ENCODE assay signal across 11 mouse cellular contexts in the genomic region with DNA sequence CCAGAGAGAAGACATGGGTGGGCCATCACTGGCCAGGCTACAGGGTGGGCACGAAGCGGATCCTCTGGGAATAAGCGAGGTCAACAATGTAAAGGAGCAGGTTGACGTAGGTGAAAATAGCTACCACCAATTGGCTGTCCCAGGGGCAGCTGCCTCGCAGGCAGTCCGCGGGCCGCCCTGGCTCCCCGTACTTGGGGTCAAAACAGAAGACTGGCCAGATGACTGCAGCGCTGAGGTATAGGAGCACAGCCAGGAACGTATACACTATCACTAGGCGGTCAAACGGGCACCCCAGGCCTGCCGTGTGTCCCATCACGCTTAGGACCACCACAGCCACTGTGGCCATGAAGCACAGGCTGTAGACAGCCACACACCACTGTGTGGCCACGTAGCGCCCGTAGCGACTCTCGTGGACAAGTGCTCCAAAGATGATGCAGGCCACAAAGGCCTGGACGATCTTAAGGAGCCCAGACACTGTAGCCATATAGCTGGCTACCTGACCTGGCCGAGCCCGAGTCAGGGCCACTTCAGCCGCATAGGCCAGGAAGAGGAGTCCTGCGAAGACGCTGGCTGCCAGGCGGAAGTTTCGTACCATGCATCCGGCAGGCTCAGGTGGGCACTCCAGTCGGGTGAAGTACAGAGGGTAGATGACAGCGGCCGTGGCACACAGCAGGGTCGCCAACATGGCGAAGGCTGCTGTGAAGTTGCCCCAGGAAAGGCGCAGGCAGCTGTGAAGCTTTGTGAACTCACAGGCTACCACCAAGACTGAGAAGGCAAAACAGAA. TPM values are rescaled to one million over a fixed set of nuclear protein-coding genes. Genes with fewer than 3 reads are reported as not detected.
DNase-seq lines count a peak whose midpoint lies in the region; ATAC-seq lines count a peak whose summit lies in the region.
"Had no signal": no experiment of that assay in that cellular context is flagged by ENCODE, and none has a peak within 500 bp of the region (broad histone marks: within the 10 kb centered on the region; RNA-seq: fewer than 3 reads in every experiment).

No protein-coding gene starts in this region.

- peak overlapping the region; percentile 57 for H3K4me3 ChIP-seq in heart, embryonic 10.5 days
- H3K4me3 ChIP-seq in midbrain, embryonic 12.5 days, result no peak overlapping the region
- no peak overlapping the region for H3K4me3 ChIP-seq in midbrain, embryonic 10.5 days
- H3K4me3 ChIP-seq in intestine, embryonic 16.5 days (ENCODE audit: low read length), result no peak overlapping the region
- H3K4me3 ChIP-seq in stomach, embryonic 15.5 days (replicated peaks), result no peak overlapping the region

- no peaks in the 10 kb centered on the region for H3K36me3 ChIP-seq in heart, embryonic 10.5 days
- no peaks in the 10 kb centered on the region for H3K36me3 ChIP-seq in midbrain, embryonic 12.5 days
- no peaks in the 10 kb centered on the region for H3K36me3 ChIP-seq in midbrain, embryonic 10.5 days
- H3K36me3 ChIP-seq in intestine, embryonic 16.5 days (ENCODE audit: control insufficient read depth, insufficient read depth, low read length), result no peaks in the 10 kb centered on the region
- H3K36me3 ChIP-seq in stomach, embryonic 15.5 days, result no peaks in the 10 kb centered on the region

- H3K9ac ChIP-seq in midbrain, embryonic 12.5 days (replicated peaks), result no peak overlapping the region
- peak overlapping the region; percentile 48; the same call in 1 of the 2 replicates for H3K9ac ChIP-seq in intestine, embryonic 16.5 days (ENCODE audit: low read depth, low read length)
- no peak overlapping the region for H3K9ac ChIP-seq in stomach, embryonic 15.5 days

- peak; percentile 75 for DNase-seq in heart, embryonic 10.5 days (ENCODE audit: low spot score)
- no peak for DNase-seq in heart, postnatal 4 days
- no peak for DNase-seq in midbrain, embryonic 10.5 days (ENCODE audit: low spot score)
- DNase-seq in layer of hippocampus, adult 9-10 months (ENCODE audit: low spot score), result no peak
- DNase-seq: right cerebral cortex, postnatal 4 days had no signal

- H3K9me3 ChIP-seq in heart, embryonic 10.5 days, result no peaks in the 10 kb centered on the region
- H3K9me3 ChIP-seq in midbrain, embryonic 12.5 days, result no peaks in the 10 kb centered on the region
- H3K9me3 ChIP-seq in midbrain, embryonic 10.5 days (replicated peaks), result no peaks in the 10 kb centered on the region
- no peaks in the 10 kb centered on the region for H3K9me3 ChIP-seq in intestine, embryonic 16.5 days (ENCODE audit: control insufficient read depth, low read length)
- no peaks in the 10 kb centered on the region for H3K9me3 ChIP-seq in stomach, embryonic 15.5 days

- peak overlapping the region; percentile 44; the same call in 1 of the 2 replicates for H3K4me2 ChIP-seq in midbrain, embryonic 12.5 days (replicated peaks)
- no peak overlapping the region for H3K4me2 ChIP-seq in intestine, embryonic 16.5 days (ENCODE audit: low read depth, low read length)
- H3K4me2 ChIP-seq in stomach, embryonic 15.5 days, result 0 out of 2 replicates have a peak overlapping the region, but pooled peaks have one; percentile 56

- ATAC-seq in midbrain, embryonic 12.5 days (ENCODE audit: low FRiP score, low read depth), result no peak
- no peak for ATAC-seq in intestine, embryonic 16.5 days
- no peak for ATAC-seq in stomach, embryonic 15.5 days (ENCODE audit: insufficient read depth, low FRiP score, low read depth)
- no peak for ATAC-seq in megakaryocyte-erythroid progenitor cell, adult 5-6 weeks (replicated peaks; ENCODE audit: low FRiP score, low TSS enrichment, poor library complexity, severe bottlenecking)
- ATAC-seq: inflammation-experienced regulatory T-cells, adult 6 months had no signal

- H3K27me3 ChIP-seq in heart, embryonic 10.5 days (ENCODE audit: insufficient read depth, poor library complexity, severe bottlenecking), result peaks cover 14% of the 10 kb centered on the region; the same call in 1 of the 2 replicates
- H3K27me3 ChIP-seq in midbrain, embryonic 12.5 days, result peaks cover 37% of the 10 kb centered on the region
- peaks cover 33% of the 10 kb centered on the region for H3K27me3 ChIP-seq in midbrain, embryonic 10.5 days (ENCODE audit: low read depth, poor library complexity, severe bottlenecking)
- peaks cover 7% of the 10 kb centered on the region for H3K27me3 ChIP-seq in intestine, embryonic 16.5 days (replicated peaks; ENCODE audit: control insufficient read depth, insufficient read depth, low read length)
- H3K27me3 ChIP-seq in stomach, embryonic 15.5 days (replicated peaks), result no peaks in the 10 kb centered on the region

- peak overlapping the region; percentile 88 for H3K27ac ChIP-seq in heart, embryonic 10.5 days
- no peak overlapping the region for H3K27ac ChIP-seq in midbrain, embryonic 12.5 days (replicated peaks)
- H3K27ac ChIP-seq in midbrain, embryonic 10.5 days (replicated peaks), result no peak overlapping the region
- H3K27ac ChIP-seq in intestine, embryonic 16.5 days (ENCODE audit: low read length), result no peak overlapping the region
- H3K27ac ChIP-seq in stomach, embryonic 15.5 days, result no peak overlapping the region

- WGBS in heart, embryonic 10.5 days, result 66% methylated on average over 35 of the region's 35 CpGs
- 83% methylated on average over 35 of the region's 35 CpGs for WGBS in midbrain, embryonic 12.5 days
- 79% methylated on average over 35 of the region's 35 CpGs for WGBS in midbrain, embryonic 10.5 days
- 79% methylated on average over 35 of the region's 35 CpGs for WGBS in intestine, embryonic 16.5 days
- WGBS in stomach, embryonic 15.5 days, result 81% methylated on average over 35 of the region's 35 CpGs

- H3K4me1 ChIP-seq in heart, embryonic 10.5 days, result peaks cover 34% of the 10 kb centered on the region
- peaks cover 21% of the 10 kb centered on the region for H3K4me1 ChIP-seq in midbrain, embryonic 12.5 days
- peaks cover 28% of the 10 kb centered on the region for H3K4me1 ChIP-seq in midbrain, embryonic 10.5 days
- peaks cover 17% of the 10 kb centered on the region for H3K4me1 ChIP-seq in intestine, embryonic 16.5 days (ENCODE audit: control insufficient read depth, insufficient read depth, low read length)
- H3K4me1 ChIP-seq in stomach, embryonic 15.5 days, result peaks cover 14% of the 10 kb centered on the region; the same call in 1 of the 2 replicates

RNA-seq across cellular contexts. Expression of a gene that starts 0.7 kb away (rescaled TPM):
- 6.7 and 9.3 TPM in 2 replicates for polyA plus RNA-seq in heart, embryonic 10.5 days (2016; fragmentation: Nextera tagmentation; extraction: Ambion mirVana)
- 10 to 100 TPM; 26.3 to 28.1 TPM for total RNA-seq in heart, postnatal 4 days (2021)
- polyA plus RNA-seq in midbrain, embryonic 12.5 days (2016; fragmentation: Nextera tagmentation; extraction: Ambion mirVana), result 0.99 TPM in 1 of 2 replicates, not detected in the other
- polyA plus RNA-seq in midbrain, embryonic 10.5 days (2016; fragmentation: Nextera tagmentation; extraction: Ambion mirVana), result 0.15 TPM in 1 of 2 replicates, not detected in the other
- 0.26 TPM in 1 of 2 replicates, not detected in the other for polyA plus RNA-seq in intestine, embryonic 16.5 days (2015; fragmentation: Nextera tagmentation; extraction: Ambion mirVana)
- polyA plus RNA-seq in stomach, embryonic 15.5 days (2015; fragmentation: Nextera tagmentation; extraction: Ambion mirVana), result 0.28 and 0.44 TPM in 2 replicates
- total RNA-seq in megakaryocyte-erythroid progenitor cell, adult 5-6 weeks (2014; fragmentation: Nextera tagmentation), result 6.3 TPM in 1 of 2 replicates, not detected in the other
- total RNA-seq in megakaryocyte-erythroid progenitor cell, adult 5-6 weeks (2017), result not detected in 2 replicates
- polyA plus RNA-seq: inflammation-experienced regulatory T-cells, adult 6 months; macrophage had no signal

RNA-seq across cellular contexts. Expression of a gene that starts 3.7 kb away (rescaled TPM):
- 28.5 and 29.9 TPM in 2 replicates for polyA plus RNA-seq in heart, embryonic 10.5 days (2016; fragmentation: Nextera tagmentation; extraction: Ambion mirVana)
- total RNA-seq in heart, postnatal 4 days (2021), result 1 to 10 TPM; 7.9 to 8.0 TPM
- polyA plus RNA-seq in midbrain, embryonic 12.5 days (2016; fragmentation: Nextera tagmentation; extraction: Ambion mirVana), result 31.6 and 34.1 TPM in 2 replicates
- 37.6 and 43.4 TPM in 2 replicates for polyA plus RNA-seq in midbrain, embryonic 10.5 days (2016; fragmentation: Nextera tagmentation; extraction: Ambion mirVana)
- 24.8 and 26.6 TPM in 2 replicates for polyA plus RNA-seq in intestine, embryonic 16.5 days (2015; fragmentation: Nextera tagmentation; extraction: Ambion mirVana)
- polyA plus RNA-seq in stomach, embryonic 15.5 days (2015; fragmentation: Nextera tagmentation; extraction: Ambion mirVana), result 32.5 and 32.7 TPM in 2 replicates
- 0.13 and 1.1 TPM in 2 replicates for total RNA-seq in megakaryocyte-erythroid progenitor cell, adult 5-6 weeks (2014; fragmentation: Nextera tagmentation)
- 1.5 TPM in 1 of 2 replicates, not detected in the other for total RNA-seq in megakaryocyte-erythroid progenitor cell, adult 5-6 weeks (2017)
- polyA plus RNA-seq: macrophage had no signal

RNA-seq across cellular contexts. Expression of a gene that starts 13.7 kb away (rescaled TPM):
- polyA plus RNA-seq in heart, embryonic 10.5 days (2016; fragmentation: Nextera tagmentation; extraction: Ambion mirVana), result 1.6 and 5.8 TPM in 2 replicates
- total RNA-seq in heart, postnatal 4 days (2021), result under 1 TPM; 0.16 to 0.26 TPM
- polyA plus RNA-seq in midbrain, embryonic 12.5 days (2016; fragmentation: Nextera tagmentation; extraction: Ambion mirVana), result 0.58 and 0.87 TPM in 2 replicates
- polyA plus RNA-seq in midbrain, embryonic 10.5 days (2016; fragmentation: Nextera tagmentation; extraction: Ambion mirVana), result 3.3 and 3.6 TPM in 2 replicates
- polyA plus RNA-seq in intestine, embryonic 16.5 days (2015; fragmentation: Nextera tagmentation; extraction: Ambion mirVana), result 0.54 and 1.0 TPM in 2 replicates
- 3.9 and 4.9 TPM in 2 replicates for polyA plus RNA-seq in stomach, embryonic 15.5 days (2015; fragmentation: Nextera tagmentation; extraction: Ambion mirVana)
- total RNA-seq in megakaryocyte-erythroid progenitor cell, adult 5-6 weeks (2014; fragmentation: Nextera tagmentation), result not detected in 2 replicates
- total RNA-seq in megakaryocyte-erythroid progenitor cell, adult 5-6 weeks (2017), result not detected in 2 replicates
- polyA plus RNA-seq: inflammation-experienced regulatory T-cells, adult 6 months; macrophage had no signal

RNA-seq across cellular contexts. Expression of a gene that starts 13.8 kb away (rescaled TPM):
- polyA plus RNA-seq in heart, embryonic 10.5 days (2016; fragmentation: Nextera tagmentation; extraction: Ambion mirVana), result 22.7 and 28.2 TPM in 2 replicates
- total RNA-seq in heart, postnatal 4 days (2021), result 10 to 100 TPM; 23.4 to 25.8 TPM
- polyA plus RNA-seq in midbrain, embryonic 12.5 days (2016; fragmentation: Nextera tagmentation; extraction: Ambion mirVana), result 33.3 and 36.8 TPM in 2 replicates
- 19.8 and 23.0 TPM in 2 replicates for polyA plus RNA-seq in midbrain, embryonic 10.5 days (2016; fragmentation: Nextera tagmentation; extraction: Ambion mirVana)
- polyA plus RNA-seq in intestine, embryonic 16.5 days (2015; fragmentation: Nextera tagmentation; extraction: Ambion mirVana), result 16.3 and 16.9 TPM in 2 replicates
- polyA plus RNA-seq in stomach, embryonic 15.5 days (2015; fragmentation: Nextera tagmentation; extraction: Ambion mirVana), result 29.3 and 31.9 TPM in 2 replicates
- 26.0 and 31.6 TPM in 2 replicates for total RNA-seq in megakaryocyte-erythroid progenitor cell, adult 5-6 weeks (2014; fragmentation: Nextera tagmentation)
- total RNA-seq in megakaryocyte-erythroid progenitor cell, adult 5-6 weeks (2017), result 11.7 and 12.2 TPM in 2 replicates

RNA-seq across cellular contexts. Expression of a gene that starts 22.2 kb away (rescaled TPM):
- polyA plus RNA-seq in heart, embryonic 10.5 days (2016; fragmentation: Nextera tagmentation; extraction: Ambion mirVana), result 25.6 and 29.5 TPM in 2 replicates
- 10 to 100 TPM; 10.2 to 11.7 TPM for total RNA-seq in heart, postnatal 4 days (2021)
- 40.4 and 48.2 TPM in 2 replicates for polyA plus RNA-seq in midbrain, embryonic 12.5 days (2016; fragmentation: Nextera tagmentation; extraction: Ambion mirVana)
- polyA plus RNA-seq in midbrain, embryonic 10.5 days (2016; fragmentation: Nextera tagmentation; extraction: Ambion mirVana), result 34.2 and 37.4 TPM in 2 replicates
- polyA plus RNA-seq in intestine, embryonic 16.5 days (2015; fragmentation: Nextera tagmentation; extraction: Ambion mirVana), result 47.7 and 52.9 TPM in 2 replicates
- polyA plus RNA-seq in stomach, embryonic 15.5 days (2015; fragmentation: Nextera tagmentation; extraction: Ambion mirVana), result 38.1 and 39.0 TPM in 2 replicates
- 62.8 and 79.3 TPM in 2 replicates for total RNA-seq in megakaryocyte-erythroid progenitor cell, adult 5-6 weeks (2014; fragmentation: Nextera tagmentation)
- total RNA-seq in megakaryocyte-erythroid progenitor cell, adult 5-6 weeks (2017), result 39.8 and 48.3 TPM in 2 replicates
